Mouse (Mus musculus) myocyte (in vitro differentiated cells): Measurements from ENCODE around the gene Ppp1r14a.

Experiments
- CEBPB ChIP-seq: IDR thresholded peaks from 2 replicates; pipeline ENCODE4 v1.6.1; 2011; ENCODE audit warnings: mild to moderate bottlenecking, moderate library complexity; ENCODE audit not compliant: poor library complexity, insufficient read depth, severe bottlenecking
- E2F4 ChIP-seq: IDR thresholded peaks from one replicate; pipeline ENCODE4 v1.6.1; 2011; ENCODE audit warnings: mild to moderate bottlenecking, control low read depth, moderate library complexity; ENCODE audit not compliant: insufficient read depth
- MAX ChIP-seq: IDR thresholded peaks from one replicate; pipeline ENCODE4 v1.6.1; 2011; ENCODE audit warnings: low read depth, mild to moderate bottlenecking, control low read depth
- POLR2A ChIP-seq: IDR thresholded peaks from one replicate; pipeline ENCODE4 v1.6.1; 2011; ENCODE audit warnings: low read depth, mild to moderate bottlenecking, control low read depth, moderate library complexity; ENCODE audit not compliant: insufficient read length
- SRF ChIP-seq: IDR thresholded peaks from one replicate; pipeline ENCODE4 v1.6.1; 2011; ENCODE audit warnings: low read depth; ENCODE audit not compliant: control insufficient read depth, insufficient read length
- USF1 ChIP-seq: IDR thresholded peaks from one replicate; pipeline ENCODE4 v1.6.1; 2011; ENCODE audit warnings: low read depth, mild to moderate bottlenecking, control low read depth, moderate library complexity

- TF ChIP-seq POLR2A (no peak), MAX (no peak), SRF (no peak), CEBPB (no peak), E2F4 (no peak), USF1 (no peak)
Measured at GRCm38 (mm10) chr7:29284523-29284922, 4.6 kb upstream of the Ppp1r14a start.
